Mouse (Mus musculus): ENCODE data around the gene Zswim7.

DNA sequence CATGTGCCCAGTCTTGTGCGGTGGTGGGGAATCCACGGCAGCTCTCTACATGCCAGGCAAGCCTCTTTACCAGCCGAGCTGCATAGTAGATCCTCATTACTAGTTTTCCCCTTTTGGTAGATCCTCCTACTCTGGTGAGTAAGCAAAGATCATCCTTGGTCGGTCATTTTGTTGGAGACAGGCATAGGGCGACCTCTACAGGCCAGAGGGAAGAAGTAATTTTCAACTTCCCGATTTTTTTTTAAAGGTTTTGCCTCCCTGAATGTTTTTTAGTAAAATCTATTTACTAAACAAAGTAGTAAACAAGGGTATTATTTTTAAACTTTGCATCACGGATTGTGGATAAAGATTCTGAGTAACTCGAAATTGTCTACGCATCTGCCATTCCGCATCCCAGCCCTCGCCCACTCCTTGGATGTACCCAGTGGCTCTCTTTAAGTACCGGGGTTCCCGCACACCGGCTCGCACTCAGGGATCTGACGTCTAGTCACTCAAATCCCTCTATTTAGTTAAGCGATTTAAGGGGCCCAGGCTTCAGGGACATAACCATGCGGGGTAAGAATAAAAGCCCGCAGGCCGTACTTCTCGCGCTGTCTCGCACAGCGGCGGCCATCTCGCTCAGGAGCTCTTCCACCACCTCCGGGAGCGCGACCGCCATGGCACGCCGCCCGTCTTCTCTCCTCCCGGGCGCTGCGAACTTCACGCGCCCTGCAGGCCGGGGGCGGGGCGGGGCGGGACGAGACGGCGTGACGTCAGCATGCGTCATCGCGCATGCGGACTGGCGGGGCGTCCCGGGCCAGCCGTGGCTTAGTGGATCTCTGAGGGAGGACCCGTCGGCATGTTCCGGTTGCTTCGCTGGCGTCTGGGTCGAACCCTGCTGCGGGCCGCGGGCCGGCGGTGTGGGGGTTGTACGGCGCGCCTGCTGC lies at the start of gene Zswim7, which contains the start of gene Ttc19:
- TF ChIP-seq GATA1 (IDR thresholded peaks at IDR 0.05; ENCODE audit: borderline replicate concordance, low read length), result no peak
- TF ChIP-seq FLI1 (IDR thresholded peaks at IDR 0.05; ENCODE audit: low read length), result no peak
